Mouse (Mus musculus) Muller cell, postnatal 12 days (primary cell): ENCODE data around the gene Plod3.

Source experiments
- DNase-seq: peaks from one replicate; pipeline ENCODE4 v3.0.0-alpha.2; 2015; ENCODE audit errors: inconsistent ontology term

Gene Plod3

DNA sequence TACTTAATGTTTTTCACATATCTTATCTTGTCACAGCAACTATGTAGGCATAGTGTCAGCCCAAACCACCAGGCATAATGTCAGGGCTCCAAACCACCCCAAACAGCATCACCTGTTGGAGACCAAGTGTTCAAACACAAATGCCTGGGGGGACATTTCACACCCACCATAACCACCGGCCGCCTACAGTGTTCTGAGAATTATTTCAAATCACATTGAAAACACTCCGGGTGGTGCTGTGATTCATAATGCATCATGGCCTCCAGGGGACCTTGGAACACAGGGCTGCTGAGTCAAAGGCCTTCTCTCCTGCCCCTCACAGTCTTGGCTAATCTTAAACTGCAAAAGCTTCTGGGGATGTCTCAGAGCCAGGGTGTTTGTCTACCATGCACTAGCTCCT lies 29.1 kb downstream of the Plod3 start:
- DNase-seq = peak; percentile 36

- DNase-seq = no peak
Observed at GRCm38 (mm10) chr5:137024318-137024717, 37.5 kb downstream of the Plod3 start.

DNA sequence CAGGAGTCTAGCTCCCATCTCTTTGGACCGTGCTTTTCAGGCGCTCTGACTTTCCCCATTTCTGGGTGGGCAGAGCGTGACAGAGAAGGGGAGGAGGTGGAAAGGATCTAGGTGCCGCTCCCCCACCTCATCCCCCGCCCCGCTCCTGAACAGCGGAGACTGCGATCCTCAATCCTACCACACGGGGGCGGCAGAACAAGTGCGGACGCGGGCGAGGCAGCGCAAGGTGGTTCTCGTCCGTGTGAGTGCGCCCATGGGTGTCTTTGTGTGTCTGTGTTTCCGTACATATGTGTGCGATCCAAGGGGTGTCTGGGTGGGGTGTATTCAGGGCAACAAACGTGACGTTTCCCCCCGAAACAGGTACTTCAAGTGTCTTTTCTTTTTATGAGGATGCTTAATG lies 38.3 kb downstream of the Plod3 start:
- DNase-seq = peak; percentile 72

DNA sequence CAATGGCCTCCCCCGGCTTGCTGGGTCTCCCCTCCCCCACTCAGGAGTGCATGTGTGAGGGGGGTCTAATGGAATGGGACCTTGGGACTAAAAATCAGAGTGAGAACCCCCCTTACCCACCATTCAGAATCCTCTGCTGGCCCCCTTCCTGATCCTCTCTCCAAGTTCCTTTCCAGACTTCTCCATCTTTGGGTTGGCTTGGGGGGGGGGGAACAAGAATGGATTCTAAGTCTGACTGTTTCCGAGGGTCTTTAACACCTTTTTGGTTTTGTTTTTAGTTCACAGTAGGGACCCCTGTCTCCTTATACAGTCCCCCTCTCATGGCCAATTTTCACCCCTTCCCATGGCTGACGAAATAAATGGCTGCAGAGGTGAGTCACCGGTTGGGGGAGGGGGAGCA lies 39.3 kb downstream of the Plod3 start, which contains the start of gene Vgf:
TSS of gene Vgf (plus strand) at position 301 of the 400 bp plus-strand sequence.
- DNase-seq = no peak

- no peak for DNase-seq
Observed at GRCm38 (mm10) chr5:137028561-137029272, 41.9 kb downstream of the Plod3 start.

DNA sequence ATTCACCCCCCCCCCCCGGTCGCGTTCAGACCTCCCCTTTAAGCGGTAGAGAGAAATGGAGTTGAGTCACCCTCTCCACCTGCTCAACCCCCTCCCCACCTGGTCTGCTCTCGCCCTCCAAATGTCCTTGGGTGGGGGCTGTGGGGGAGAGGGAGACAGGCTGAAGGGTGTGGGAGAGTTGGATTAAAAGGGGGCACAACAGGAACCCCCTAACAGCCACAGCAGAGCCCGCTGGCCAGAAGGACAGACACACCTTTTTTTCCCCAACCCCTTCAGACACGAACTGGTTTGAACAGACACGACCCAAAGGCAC lies 42.4 kb downstream of the Plod3 start:
- no peak for DNase-seq

DNA sequence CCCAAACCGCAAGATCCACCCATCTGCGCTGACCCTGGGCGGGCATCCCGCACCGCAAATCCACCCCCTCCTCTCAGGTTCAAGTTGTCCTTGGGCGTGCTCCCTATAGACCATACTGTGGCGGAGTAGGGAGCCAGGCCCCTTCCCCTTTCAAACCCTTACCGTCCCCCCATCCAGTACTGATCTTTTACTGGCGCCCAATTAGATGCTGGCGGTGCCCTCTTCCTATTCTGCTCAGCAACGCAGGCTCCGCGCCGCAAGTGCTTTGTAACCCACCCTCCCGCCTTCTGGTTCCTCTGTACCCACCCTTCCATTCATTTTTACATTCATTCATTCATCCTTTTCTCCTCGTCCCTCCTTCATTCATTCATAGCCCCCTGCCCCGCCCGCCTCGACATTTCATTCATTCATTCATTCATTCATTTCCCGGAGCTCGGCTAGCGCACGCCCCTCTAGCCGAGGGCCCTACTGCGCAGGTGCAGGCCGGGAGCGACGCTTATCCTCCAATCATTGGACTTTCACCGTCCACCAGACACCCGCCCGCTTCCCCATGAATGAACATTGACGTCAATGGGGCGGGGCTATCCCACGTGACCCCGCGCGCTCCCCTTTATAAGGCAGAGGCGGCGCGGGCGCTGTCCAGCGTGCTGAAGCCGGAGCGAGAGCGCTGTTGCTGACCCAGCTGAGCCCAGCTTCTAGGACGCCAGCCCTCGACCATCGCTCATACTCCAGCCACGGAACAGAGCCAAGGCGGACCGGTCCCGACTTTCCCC lies 43.0 kb downstream of the Plod3 start:
- peak; percentile 97 for DNase-seq

- DNase-seq = no peak
Observed at GRCm38 (mm10) chr5:137030416-137030810, 43.6 kb downstream of the Plod3 start.

GRCm38 (mm10) chr5:137031076-137032032 lies 44.5 kb downstream of the Plod3 start:
- DNase-seq = peak; percentile 73

- DNase-seq = peak; percentile 52
Observed at GRCm38 (mm10) chr5:137032033-137032421, 45.2 kb downstream of the Plod3 start.

GRCm38 (mm10) chr5:137032641-137033074 lies 45.8 kb downstream of the Plod3 start:
- peak; percentile 94 for DNase-seq

DNA sequence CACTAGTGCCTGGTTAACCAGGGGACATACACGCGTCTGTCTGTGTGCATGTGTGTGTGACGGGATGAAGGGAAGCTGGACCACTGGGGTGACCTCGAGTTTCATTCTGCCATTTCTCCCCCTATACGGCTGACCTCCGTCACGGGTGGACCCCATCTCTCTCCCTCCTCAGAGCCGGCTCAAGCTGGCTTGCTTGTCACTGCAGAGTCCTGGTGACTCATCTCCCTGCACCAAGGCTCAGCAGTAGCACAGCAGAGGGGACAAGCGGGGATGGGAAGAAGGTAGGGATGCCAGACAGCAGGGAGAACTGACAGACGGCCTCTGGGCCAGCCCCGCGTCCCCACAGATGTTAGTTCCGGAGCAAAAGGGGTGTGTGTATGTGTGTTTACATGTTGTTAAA lies 49.4 kb downstream of the Plod3 start:
- DNase-seq = no peak

DNA sequence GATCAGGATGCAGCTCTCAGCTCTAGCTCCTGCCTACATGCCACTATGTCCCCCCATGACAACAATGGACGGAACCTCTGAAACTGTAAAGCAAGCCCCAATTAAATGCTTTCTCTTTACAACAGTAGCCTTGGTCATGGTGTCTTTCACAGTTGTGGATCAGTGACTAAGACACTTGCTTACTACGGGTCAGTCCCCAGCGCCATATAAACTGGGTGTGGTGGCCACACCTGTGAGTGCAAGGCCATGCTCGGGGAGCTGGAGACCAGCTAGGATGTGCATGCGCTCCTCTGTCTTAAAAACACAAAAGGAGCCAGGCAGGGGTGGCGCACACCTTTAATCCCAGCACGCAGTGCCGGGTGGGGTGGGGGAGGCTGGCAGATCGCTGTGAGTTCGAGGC lies 52.6 kb downstream of the Plod3 start:
- no peak for DNase-seq

- DNase-seq = no peak
Observed at GRCm38 (mm10) chr5:137041442-137041841, 54.6 kb downstream of the Plod3 start.

- DNase-seq = no peak
Observed at GRCm38 (mm10) chr5:137043997-137044396, 57.2 kb downstream of the Plod3 start.

DNA sequence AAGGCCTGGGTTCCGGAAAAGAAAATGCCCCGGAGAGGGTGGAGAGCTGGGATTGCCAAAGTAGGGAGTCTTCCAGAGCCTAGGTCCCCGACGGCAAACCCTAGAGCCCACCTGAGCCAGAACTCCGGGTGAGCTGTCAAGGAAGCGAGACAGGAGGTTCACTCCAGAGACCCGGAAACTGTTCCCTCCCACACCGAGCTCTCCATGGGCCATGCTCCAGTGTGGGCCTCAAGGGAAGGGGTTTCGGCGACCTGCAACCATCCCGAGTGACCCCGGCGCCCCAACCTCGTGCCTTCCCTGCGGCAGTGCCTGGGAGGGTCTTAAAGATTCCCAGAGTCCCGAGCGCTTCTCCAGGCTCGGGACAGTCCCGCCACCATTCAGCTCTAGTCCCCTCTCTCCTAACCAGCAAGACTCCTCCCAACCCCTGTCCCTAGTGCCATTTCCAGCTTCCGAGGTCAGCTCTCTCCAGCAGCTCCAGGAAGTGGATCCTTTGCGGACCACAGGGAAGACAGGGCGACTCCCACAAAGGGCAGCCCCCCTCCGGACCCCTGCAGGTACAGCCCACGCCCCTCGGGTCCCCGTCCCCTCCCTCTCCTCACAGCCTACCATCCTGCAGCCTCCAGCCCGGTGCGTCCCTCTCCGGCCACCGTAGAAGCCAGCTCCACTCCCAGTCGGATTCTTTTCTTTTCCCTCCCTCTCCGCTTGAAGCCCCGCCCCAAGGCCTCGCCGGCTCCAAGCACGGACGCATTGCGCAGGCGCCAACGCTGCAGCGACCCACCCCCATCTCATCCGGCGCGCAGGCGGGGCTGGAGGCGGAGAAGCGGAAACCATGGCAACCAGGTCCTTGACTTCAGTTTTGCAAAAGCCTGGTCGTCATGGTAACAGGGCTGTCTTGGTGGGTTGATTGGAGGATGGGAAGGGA lies 58.8 kb downstream of the Plod3 start, which contains the start of gene Ap1s1:
TSS of gene Ap1s1 (minus strand) at position 734 of the 922 bp plus-strand sequence.
- peak; percentile 98 for DNase-seq
